Mouse (Mus musculus) frontal cortex, postnatal 10 days (tissue): ENCODE results near the gene Lin7a.
"Not testable (repeated sequence)": the region's sequence is repeated elsewhere in the genome, so short reads cannot be mapped to it uniquely, and the experiment has no call there.

Source experiments
- DNase-seq, 2 experiments: peaks; one replicate each; pipeline ENCODE4 v3.0.0; 2022; ENCODE audit warnings: low spot score in 2 of 2, mixed read lengths in 1 of 2

Lin7a gene

GRCm38 (mm10) chr10:107237076-107237475 is 34.4 kb upstream of the Lin7a start:
- no peak for DNase-seq

- DNase-seq = no peak
These were observed 33.8 kb upstream of the Lin7a start for GRCm38 (mm10) chr10:107237736-107238135.

GRCm38 (mm10) chr10:107238151-107238860 is 33.2 kb upstream of the Lin7a start:
- DNase-seq = no peak

GRCm38 (mm10) chr10:107238861-107239435 is 32.5 kb upstream of the Lin7a start:
- no peak for DNase-seq

GRCm38 (mm10) chr10:107239651-107240330 is 31.7 kb upstream of the Lin7a start:
- DNase-seq = no peak

- DNase-seq = no peak
These were observed 31.0 kb upstream of the Lin7a start for GRCm38 (mm10) chr10:107240446-107240845.

GRCm38 (mm10) chr10:107240986-107241385 is 30.5 kb upstream of the Lin7a start:
- no peak for DNase-seq

- no peak for DNase-seq
These were observed 30.1 kb upstream of the Lin7a start for GRCm38 (mm10) chr10:107241406-107241805.

GRCm38 (mm10) chr10:107241999-107242398 is 29.5 kb upstream of the Lin7a start:
- not testable (repeated sequence) for DNase-seq

GRCm38 (mm10) chr10:107242696-107243400 is 28.6 kb upstream of the Lin7a start:
- DNase-seq = no peak

GRCm38 (mm10) chr10:107244211-107244610 is 27.3 kb upstream of the Lin7a start:
- no peak for DNase-seq

- no peak for DNase-seq
These were observed 26.6 kb upstream of the Lin7a start for GRCm38 (mm10) chr10:107244691-107245530.

- DNase-seq = no peak
These were observed 26.0 kb upstream of the Lin7a start for GRCm38 (mm10) chr10:107245531-107245840.

GRCm38 (mm10) chr10:107245961-107246460 is 25.5 kb upstream of the Lin7a start:
- DNase-seq = no peak

GRCm38 (mm10) chr10:107247001-107247670 is 24.4 kb upstream of the Lin7a start:
- DNase-seq = no peak

- DNase-seq = no peak
These were observed 23.0 kb upstream of the Lin7a start for GRCm38 (mm10) chr10:107248481-107248880.

- DNase-seq = no peak
These were observed 22.4 kb upstream of the Lin7a start for GRCm38 (mm10) chr10:107249056-107249455.

- DNase-seq = no peak
These were observed 21.8 kb upstream of the Lin7a start for GRCm38 (mm10) chr10:107249606-107250186.

GRCm38 (mm10) chr10:107250346-107251210 is 20.9 kb upstream of the Lin7a start:
- no peak for DNase-seq
